Mouse (Mus musculus): ENCODE measurements around the gene Arhgef17.

- TF ChIP-seq GATA1 (IDR thresholded peaks at IDR 0.05; ENCODE audit: borderline replicate concordance, low read length): no peak
- no peak for TF ChIP-seq FLI1 (IDR thresholded peaks at IDR 0.05; ENCODE audit: low read length)
Measured at GRCm38 (mm10) chr7:100879595-100879994, 52.3 kb downstream of the Arhgef17 start.
